Mouse (Mus musculus): ENCODE results near the gene 4930469K13Rik. TPM values are rescaled to one million over a fixed set of nuclear protein-coding genes. Genes with fewer than 3 reads are reported as not detected.

4930469K13Rik gene
- total RNA-seq, 2 experiments from 2014 or later, result not detected

- peak in 1 of 2 experiments; percentile 11 for DNase-seq
- intact Hi-C loops (cut with DNase I), result loop anchor here (5.0 kb wide), 1 partner anchor 35 kb away; no protein-coding TSS in a partner anchor
These were observed 51.4 kb downstream of the 4930469K13Rik start, which contains the start of gene Lcp2 for GRCm38 (mm10) chr11:34046767-34047541. Gene Lcp2 (plus strand): TSS chr11:34046920.

- DNase-seq, result no peak
- intact Hi-C loops (cut with DNase I), result no loop called here
These were observed 55.5 kb downstream of the 4930469K13Rik start for GRCm38 (mm10) chr11:34042808-34043207.

- intact Hi-C loops (cut with DNase I), result no loop called here
- DNase-seq, result no peak
These were observed 58.3 kb downstream of the 4930469K13Rik start for GRCm38 (mm10) chr11:34040061-34040460.

GRCm38 (mm10) chr11:34035909-34036658, 62.3 kb downstream of the 4930469K13Rik start:
- no peak for DNase-seq
- intact Hi-C loops (cut with DNase I), result no loop called here

GRCm38 (mm10) chr11:34034794-34035193, 63.6 kb downstream of the 4930469K13Rik start:
- intact Hi-C loops (cut with DNase I), result no loop called here
- DNase-seq, result no peak

- intact Hi-C loops (cut with DNase I), result no loop called here
- DNase-seq, result no peak
These were observed 64.3 kb downstream of the 4930469K13Rik start for GRCm38 (mm10) chr11:34034008-34034505.

GRCm38 (mm10) chr11:34031015-34031805, 67.1 kb downstream of the 4930469K13Rik start:
- intact Hi-C loops (cut with DNase I), result no loop called here
- peak in 1 of 2 experiments; percentile 20 for DNase-seq

GRCm38 (mm10) chr11:34029658-34030057, 68.7 kb downstream of the 4930469K13Rik start:
- no peak for DNase-seq
- intact Hi-C loops (cut with DNase I), result no loop called here

GRCm38 (mm10) chr11:34025091-34025490, 73.3 kb downstream of the 4930469K13Rik start:
- DNase-seq, result no peak
- intact Hi-C loops (cut with DNase I), result no loop called here

- intact Hi-C loops (cut with DNase I), result loop anchor here (5.0 kb wide), 2 partner anchors 35 to 105 kb away; partner anchors contain the start of gene Lcp2
- no peak for DNase-seq
These were observed 86.2 kb downstream of the 4930469K13Rik start for GRCm38 (mm10) chr11:34012007-34012652.

GRCm38 (mm10) chr11:34010859-34011172, 87.5 kb downstream of the 4930469K13Rik start:
- peak; percentile 27 to 42 for DNase-seq
- intact Hi-C loops (cut with DNase I), result loop anchor here (5.0 kb wide), 2 partner anchors 36 to 106 kb away; partner anchors contain the start of gene Lcp2

- intact Hi-C loops (cut with DNase I), result loop anchor here (5.0 kb wide), 2 partner anchors 37 to 107 kb away; partner anchors contain the start of gene Lcp2
- peak in 1 of 2 experiments; percentile 14 for DNase-seq
These were observed 88.1 kb downstream of the 4930469K13Rik start for GRCm38 (mm10) chr11:34010133-34010858.

GRCm38 (mm10) chr11:34009316-34010087, 88.9 kb downstream of the 4930469K13Rik start:
- no peak for DNase-seq
- intact Hi-C loops (cut with DNase I), result loop anchor here (5.0 kb wide), 2 partner anchors 38 to 108 kb away; partner anchors contain the start of gene Lcp2

GRCm38 (mm10) chr11:34008702-34009101, 89.7 kb downstream of the 4930469K13Rik start:
- DNase-seq, result peak; percentile 42 to 47
- intact Hi-C loops (cut with DNase I), result no loop called here

GRCm38 (mm10) chr11:34008214-34008613, 90.1 kb downstream of the 4930469K13Rik start:
- no peak for DNase-seq

GRCm38 (mm10) chr11:34007616-34008015, 90.7 kb downstream of the 4930469K13Rik start:
- no peak for DNase-seq
- intact Hi-C loops (cut with DNase I), result no loop called here

More at GRCm38 (mm10) chr11:34008214-34008613, 90.1 kb downstream of the 4930469K13Rik start:
- intact Hi-C loops (cut with DNase I), result no loop called here

GRCm38 (mm10) chr11:34002593-34002965, 95.8 kb downstream of the 4930469K13Rik start:
- no peak for DNase-seq
- intact Hi-C loops (cut with DNase I), result loop anchor here (1.0 to 5.0 kb wide), 2 partner anchors 71 to 210 kb away; no protein-coding TSS in a partner anchor

- intact Hi-C loops (cut with DNase I), result loop anchor here (1.0 to 5.0 kb wide), 2 partner anchors 71 to 210 kb away; no protein-coding TSS in a partner anchor
These were observed 96.3 kb downstream of the 4930469K13Rik start for GRCm38 (mm10) chr11:34001938-34002592.

More at GRCm38 (mm10) chr11:34001938-34002592, 96.3 kb downstream of the 4930469K13Rik start:
- DNase-seq, result peak; percentile 60 to 74
